Mouse (Mus musculus) G1E-ER4 (cell line): Measurements from ENCODE around the gene Fcho2. TPM values are rescaled to one million over a fixed set of nuclear protein-coding genes. Genes with fewer than 3 reads are reported as not detected.

ENCODE experiments used
- GATA1 ChIP-seq: IDR thresholded peaks from one replicate; pipeline ENCODE4 v1.8.0; 2012; ENCODE audit warnings: low read length, inconsistent platforms
- polyA plus RNA-seq: library from polyadenylated mRNA; stranded (reverse); fragments of >175 nt; gene quantifications from 2 replicates; pipeline ENCODE4 v1.2.3, GENCODE M21; 2012

The Fcho2 gene
- polyA plus RNA-seq, 1 experiment: 7.6 TPM

- TF ChIP-seq GATA1: no peak
Measured at GRCm38 (mm10) chr13:98813167-98813566, 2.1 kb downstream of the Fcho2 start.

GRCm38 (mm10) chr13:98812285-98812684, 3.0 kb downstream of the Fcho2 start:
- TF ChIP-seq GATA1: no peak

- no peak for TF ChIP-seq GATA1
Measured at GRCm38 (mm10) chr13:98810143-98810542, 5.1 kb downstream of the Fcho2 start.

DNA sequence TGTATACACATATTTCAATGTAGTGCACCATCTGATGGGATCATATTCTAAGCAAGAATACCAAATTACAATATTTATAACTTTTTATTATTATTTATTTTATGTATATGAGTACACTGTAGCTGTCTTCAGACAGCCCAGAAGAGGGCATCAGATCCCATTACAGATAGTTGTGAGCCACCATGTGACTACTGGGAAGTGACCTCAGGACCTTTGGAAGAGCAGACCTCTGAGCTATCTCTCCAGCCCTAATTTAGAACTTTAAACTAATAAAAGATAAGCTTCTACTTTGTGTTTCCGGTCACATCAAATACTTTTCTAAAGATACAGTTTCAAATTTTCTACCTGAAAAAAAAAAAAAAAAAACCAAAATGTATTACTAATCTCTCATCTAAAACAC, 6.2 kb downstream of the Fcho2 start:
- TF ChIP-seq GATA1: no peak

DNA sequence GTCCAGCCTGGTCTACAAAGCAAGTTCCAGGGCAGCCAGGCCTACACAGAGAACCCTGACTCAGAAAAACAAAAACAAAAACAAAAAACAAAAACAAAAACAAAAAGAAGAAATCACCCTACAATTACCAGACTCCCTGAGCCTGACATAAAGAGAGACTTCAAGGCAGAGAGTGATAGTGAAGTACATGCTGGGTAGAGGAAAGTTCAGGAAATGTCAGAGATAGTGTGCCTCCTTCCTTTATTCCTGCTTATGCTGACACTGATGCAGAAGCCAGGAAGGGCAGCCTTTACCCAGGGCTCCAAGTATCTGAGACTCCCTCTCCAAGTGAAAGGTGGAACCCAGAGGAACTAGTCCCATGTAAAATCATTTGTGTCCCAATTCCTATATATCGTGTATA, 10.8 kb downstream of the Fcho2 start:
- TF ChIP-seq GATA1: no peak

DNA sequence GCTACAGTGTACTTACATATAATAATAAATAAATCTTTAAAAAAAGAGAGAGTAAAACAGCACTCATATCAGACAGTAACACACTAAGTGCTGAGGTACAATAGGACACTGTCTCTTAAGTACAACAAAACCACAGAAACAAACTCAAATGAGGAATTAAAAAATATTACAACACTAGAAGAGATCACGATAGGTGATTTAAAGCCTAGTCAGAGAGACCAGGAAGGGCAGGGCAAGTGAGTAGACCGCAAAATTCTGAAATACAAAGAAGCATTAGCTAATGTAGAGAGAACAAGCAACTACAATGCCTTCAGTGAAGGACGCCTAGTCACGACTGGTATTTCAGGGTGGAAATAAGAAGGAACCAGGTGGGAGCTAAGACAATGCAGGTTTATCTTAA, 11.6 kb downstream of the Fcho2 start:
- no peak for TF ChIP-seq GATA1

DNA sequence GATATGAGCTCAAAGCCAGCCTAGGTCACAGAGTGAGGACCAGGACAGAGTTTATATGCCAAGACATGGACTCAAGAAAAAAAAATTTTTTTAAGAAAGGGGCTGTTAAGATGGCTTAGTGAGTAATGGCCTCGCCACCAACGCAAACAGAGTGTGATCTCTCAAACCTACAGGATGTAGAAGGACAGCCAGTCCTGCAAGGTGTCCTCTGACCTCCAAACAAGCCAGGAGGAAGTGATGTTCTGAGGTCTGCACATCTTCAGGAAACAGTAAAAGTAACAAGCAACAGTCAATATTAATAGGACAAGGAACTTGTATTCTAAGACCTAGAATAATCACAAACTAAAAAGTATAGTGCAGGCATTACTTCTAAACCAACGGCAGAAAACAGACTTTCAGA, 12.3 kb downstream of the Fcho2 start:
- no peak for TF ChIP-seq GATA1

- TF ChIP-seq GATA1: no peak
Measured at GRCm38 (mm10) chr13:98795511-98795910, 19.7 kb downstream of the Fcho2 start.

DNA sequence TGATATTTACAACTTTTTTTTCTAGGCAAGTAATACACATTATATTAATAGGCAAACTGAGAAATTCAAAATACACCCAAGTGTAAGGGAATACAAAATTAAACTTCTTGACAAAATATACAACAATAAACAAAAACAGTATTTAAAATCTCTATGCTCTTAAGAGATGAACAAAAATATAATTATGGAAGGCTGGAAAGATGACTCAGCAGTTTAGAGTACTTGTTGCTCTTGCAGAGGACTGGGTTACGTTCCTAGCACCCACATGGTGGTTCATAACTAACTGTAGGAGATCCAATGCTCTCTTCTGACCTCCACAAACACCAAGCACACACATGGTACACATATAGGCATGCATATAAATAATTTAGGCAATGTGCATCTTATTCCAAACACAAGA, 22.4 kb downstream of the Fcho2 start:
- no peak for TF ChIP-seq GATA1

- TF ChIP-seq GATA1: no peak
Measured at GRCm38 (mm10) chr13:98791693-98792092, 23.6 kb downstream of the Fcho2 start.

- no peak for TF ChIP-seq GATA1
Measured at GRCm38 (mm10) chr13:98786970-98787685, 28.1 kb downstream of the Fcho2 start.

DNA sequence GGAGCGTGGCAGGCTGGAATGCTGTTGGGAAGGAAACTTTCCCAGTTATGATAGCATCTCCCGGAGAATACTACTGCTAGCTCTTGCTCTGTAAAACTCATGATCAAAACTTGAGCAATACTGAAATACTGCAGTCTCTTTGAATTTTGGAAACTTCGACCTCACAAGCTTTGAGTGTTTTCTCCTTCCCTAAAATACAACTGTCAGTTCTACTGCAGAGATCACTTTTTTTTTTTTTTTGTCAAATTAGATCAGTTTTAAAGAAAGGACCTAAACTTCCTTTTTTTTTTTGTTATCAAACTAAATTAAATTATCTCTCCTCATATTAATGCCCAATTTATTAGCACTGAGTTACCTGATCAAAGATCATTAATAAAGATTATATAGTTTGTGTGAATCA, 37.3 kb downstream of the Fcho2 start:
- TF ChIP-seq GATA1: no peak

DNA sequence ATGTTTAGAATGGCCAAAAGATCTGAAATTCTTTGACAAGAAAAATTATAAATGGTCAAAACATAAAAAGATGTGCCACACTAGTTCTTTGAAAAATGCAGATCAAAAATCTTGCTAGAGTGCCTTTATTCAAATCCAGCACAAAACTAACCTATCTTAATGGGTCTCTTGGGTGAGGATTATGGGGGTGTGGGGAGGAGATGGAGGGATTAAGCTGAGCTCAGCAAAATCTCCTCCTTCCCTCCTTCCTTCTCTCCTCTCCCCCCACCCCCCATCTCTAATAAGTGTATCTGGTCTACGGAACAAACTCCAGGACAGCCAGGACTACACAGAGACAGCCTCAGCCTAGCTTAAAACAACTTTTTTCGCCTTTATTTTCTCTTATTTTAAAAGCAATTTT, 43.8 kb downstream of the Fcho2 start:
- no peak for TF ChIP-seq GATA1

DNA sequence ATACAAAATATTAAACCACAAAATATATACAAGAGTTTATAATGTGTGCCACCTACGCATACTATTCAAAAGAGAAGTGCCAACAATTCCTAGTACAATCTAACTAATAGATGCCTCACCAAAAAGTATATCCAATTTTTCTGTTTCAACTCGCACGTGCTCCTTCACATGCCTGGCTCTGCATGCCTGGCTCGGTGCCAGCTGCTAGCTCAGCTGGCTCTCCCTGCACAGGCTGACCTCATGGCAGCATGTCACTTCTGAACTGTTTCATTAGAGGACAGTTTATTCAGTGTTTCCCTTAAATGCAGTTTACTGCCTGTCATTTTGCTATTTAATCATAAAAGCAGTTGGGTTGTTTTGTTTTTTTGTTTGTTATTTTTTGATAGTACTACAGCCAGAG, 46.9 kb downstream of the Fcho2 start:
- TF ChIP-seq GATA1: no peak

DNA sequence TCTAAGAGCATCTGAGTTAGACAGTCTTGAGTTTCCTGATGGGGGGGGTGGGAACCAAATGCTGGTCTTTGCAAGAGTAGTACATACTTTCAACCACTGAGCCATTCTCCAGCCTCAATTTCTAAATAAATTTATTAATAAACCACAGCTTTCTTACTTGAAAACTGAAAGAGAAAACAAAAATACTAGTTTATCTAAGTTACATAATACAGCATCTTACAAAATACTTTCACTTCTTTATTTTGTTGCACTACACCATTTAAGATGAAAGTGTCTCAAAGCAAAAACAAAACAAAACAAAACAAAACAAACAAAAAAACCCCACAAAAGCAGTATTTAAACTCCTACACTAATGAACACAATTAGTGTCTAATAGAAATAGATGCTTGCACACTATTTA, 53.5 kb downstream of the Fcho2 start:
- TF ChIP-seq GATA1: no peak

GRCm38 (mm10) chr13:98755886-98756285, 59.4 kb downstream of the Fcho2 start:
- no peak for TF ChIP-seq GATA1

DNA sequence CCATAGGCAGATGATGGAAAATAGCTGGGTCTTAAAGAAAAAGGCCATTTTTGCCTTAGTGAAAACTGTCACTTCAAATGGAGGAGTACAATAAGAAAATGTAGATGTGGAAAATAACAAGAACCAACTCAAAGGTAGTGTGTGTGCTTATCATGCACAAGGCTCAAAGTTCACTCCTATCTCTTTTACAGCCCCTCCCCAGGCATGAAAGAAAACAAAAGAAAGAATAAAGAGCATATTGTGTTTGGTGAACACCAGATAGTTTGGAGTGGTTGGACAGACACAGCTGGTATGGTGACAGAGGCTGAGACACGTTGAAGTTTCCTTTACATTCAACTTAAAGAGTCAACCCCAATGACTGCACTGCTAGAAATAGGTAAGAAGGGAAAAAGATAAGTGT, 70.6 kb downstream of the Fcho2 start:
- no peak for TF ChIP-seq GATA1

DNA sequence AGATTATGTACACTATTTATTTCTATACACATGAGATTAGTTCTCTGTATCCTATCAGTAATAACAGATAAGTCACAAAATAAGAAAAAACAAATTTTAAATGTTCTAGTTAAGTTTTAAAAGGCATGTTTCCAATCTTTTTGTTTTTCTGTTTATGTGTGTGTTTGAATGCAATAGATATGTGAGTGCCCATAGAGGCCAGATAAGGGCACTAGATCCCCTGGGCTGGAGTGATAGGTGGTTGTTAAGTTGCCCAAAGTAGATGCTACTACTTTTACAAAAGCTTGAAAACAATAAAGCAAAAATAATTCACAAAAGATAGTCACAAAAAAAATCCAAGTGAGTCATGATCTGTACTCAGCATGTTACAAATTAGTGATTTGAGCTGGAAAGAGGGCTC, 71.4 kb downstream of the Fcho2 start:
- no peak for TF ChIP-seq GATA1
